Mouse (Mus musculus) 3134 (cell line): ENCODE measurements around the gene Tmem165.

ENCODE experiments used
- DNase-seq: peaks from one replicate; pipeline ENCODE4 v3.0.0-alpha.2; 2011; ENCODE audit warnings: low spot score; ENCODE audit not compliant: insufficient read length; ENCODE audit errors: extremely low read depth

Gene Tmem165

GRCm38 (mm10) chr5:76170522-76170921, 13.2 kb upstream of the Tmem165 start:
- DNase-seq = no peak

GRCm38 (mm10) chr5:76171039-76171438, 12.6 kb upstream of the Tmem165 start:
- no peak for DNase-seq

- DNase-seq = no peak
These were observed 8.6 kb upstream of the Tmem165 start for GRCm38 (mm10) chr5:76175051-76175450.

- DNase-seq = no peak
These were observed 7.3 kb upstream of the Tmem165 start for GRCm38 (mm10) chr5:76176411-76176810.

GRCm38 (mm10) chr5:76176841-76177240, 6.8 kb upstream of the Tmem165 start:
- DNase-seq = no peak

GRCm38 (mm10) chr5:76177664-76178063, 6.0 kb upstream of the Tmem165 start:
- DNase-seq = no peak

- DNase-seq = no peak
These were observed 4.5 kb upstream of the Tmem165 start for GRCm38 (mm10) chr5:76179171-76179570.

GRCm38 (mm10) chr5:76179791-76180190, 3.9 kb upstream of the Tmem165 start:
- no peak for DNase-seq

GRCm38 (mm10) chr5:76182326-76182725, 1.4 kb upstream of the Tmem165 start:
- no peak for DNase-seq

GRCm38 (mm10) chr5:76183043-76183749, 484 bp upstream of the Tmem165 start:
- DNase-seq = no peak

GRCm38 (mm10) chr5:76184286-76185080, 803 bp downstream of the Tmem165 start:
- DNase-seq = peak; percentile 87

- no peak for DNase-seq
These were observed 4.2 kb downstream of the Tmem165 start for GRCm38 (mm10) chr5:76187885-76188284.

- no peak for DNase-seq
These were observed 6.9 kb downstream of the Tmem165 start for GRCm38 (mm10) chr5:76190609-76191008.

- DNase-seq = no peak
These were observed 9.4 kb downstream of the Tmem165 start for GRCm38 (mm10) chr5:76193075-76193474.

- DNase-seq = no peak
These were observed 10.8 kb downstream of the Tmem165 start for GRCm38 (mm10) chr5:76194377-76194945.

GRCm38 (mm10) chr5:76199346-76199745, 15.7 kb downstream of the Tmem165 start:
- DNase-seq = no peak

GRCm38 (mm10) chr5:76203171-76203570, 19.5 kb downstream of the Tmem165 start:
- DNase-seq = no peak

GRCm38 (mm10) chr5:76205886-76206285, 22.2 kb downstream of the Tmem165 start:
- DNase-seq = no peak

- DNase-seq = no peak
These were observed 24.4 kb downstream of the Tmem165 start for GRCm38 (mm10) chr5:76208066-76208465.

GRCm38 (mm10) chr5:76216691-76217090, 33.0 kb downstream of the Tmem165 start:
- no peak for DNase-seq

GRCm38 (mm10) chr5:76231171-76231855, 47.6 kb downstream of the Tmem165 start:
- no peak for DNase-seq
